Mouse (Mus musculus): ENCODE measurements around the gene Trim24. TPM values are rescaled to one million over a fixed set of nuclear protein-coding genes. Genes with fewer than 3 reads are reported as not detected.
"Not testable (repeated sequence)": the region's sequence is repeated elsewhere in the genome, so short reads cannot be mapped to it uniquely, and the experiment has no call there.

Gene Trim24
- total and polyA plus RNA-seq, 3 experiments: 11.4 to 19.2 TPM; not detected in 1

DNA sequence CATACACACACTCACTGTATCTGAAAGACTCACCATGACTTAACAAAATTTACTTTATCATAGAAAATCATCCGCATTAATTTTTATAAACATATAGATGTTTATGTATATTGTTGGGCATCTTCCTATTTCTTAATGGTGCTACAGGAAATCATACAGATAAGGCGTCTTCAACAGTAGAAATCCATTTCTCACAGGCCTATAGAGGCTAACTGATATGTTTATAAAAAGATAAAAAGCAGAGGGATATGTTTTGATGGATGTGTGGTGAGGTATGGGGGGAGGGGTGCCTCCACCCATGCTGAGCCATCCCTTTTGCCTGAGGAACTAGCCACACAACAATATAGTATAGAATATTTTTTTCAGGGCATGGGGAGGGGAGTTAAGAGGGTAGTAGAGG is 15.2 kb upstream of the Trim24 start (continued):
- TF ChIP-seq HCFC1 (IDR thresholded peaks at IDR 0.05; ENCODE audit: low read depth, low read length): 0 out of 2 replicates have a peak, but pooled peaks have one; percentile 29
- TF ChIP-seq MAZ (IDR thresholded peaks at IDR 0.05; ENCODE audit: low read depth, low read length): no peak
- no peak for TF ChIP-seq MYC (IDR thresholded peaks at IDR 0.05; ENCODE audit: low read depth, low read length)
- no peak for TF ChIP-seq ZMIZ1 (IDR thresholded peaks at IDR 0.05; ENCODE audit: low read depth, low read length)
- TF ChIP-seq ZNF384 (IDR thresholded peaks at IDR 0.05; ENCODE audit: low read depth, low read length): peak; percentile 68
- TF ChIP-seq POLR2A (IDR thresholded peaks at IDR 0.05; ENCODE audit: control insufficient read depth in 1 of 2, insufficient read depth in 1 of 2, low read depth in 1 of 2, low read length in 2 of 2, poor library complexity in 1 of 2): no peak
- TF ChIP-seq MEF2A (IDR thresholded peaks at IDR 0.05; ENCODE audit: extremely low read depth, insufficient replicate concordance, low read depth, low read length, poor library complexity, severe bottlenecking): no peak
- peak; percentile 88 for TF ChIP-seq GATA1 (IDR thresholded peaks at IDR 0.05; ENCODE audit: low read depth, low read length)
- no peak for TF ChIP-seq ZKSCAN1 (IDR thresholded peaks at IDR 0.05; ENCODE audit: low read depth, low read length)

DNA sequence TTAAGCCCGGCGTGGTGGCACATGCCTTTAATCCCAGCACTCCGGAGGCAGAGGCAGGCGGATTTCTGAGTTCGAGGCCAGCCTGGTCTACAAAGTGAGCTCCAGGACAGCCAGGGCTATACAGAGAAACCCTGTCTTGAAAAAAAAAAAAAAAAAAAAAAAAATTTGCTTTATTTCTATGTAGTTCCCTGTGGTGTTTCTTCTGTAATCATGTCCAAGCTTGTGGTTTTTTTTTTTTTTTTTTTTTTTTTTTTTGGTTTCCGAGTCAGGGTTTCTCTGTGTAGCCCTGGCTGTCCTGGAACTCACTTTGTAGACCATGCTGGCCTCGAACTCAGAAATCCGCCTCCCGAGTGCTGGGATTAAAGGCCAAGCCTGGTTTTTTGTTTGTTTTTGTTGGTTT is 14.3 kb upstream of the Trim24 start:
- H3K4me3 ChIP-seq (ENCODE audit: control insufficient read depth in 1 of 2, insufficient read depth in 1 of 2, low read depth in 2 of 2, low read length in 2 of 2); H3K9me3 ChIP-seq (replicated peaks; ENCODE audit: insufficient read depth, low read length); H3K79me2 ChIP-seq (ENCODE audit: control insufficient read depth, insufficient read depth, low read length, poor library complexity); H3K9ac ChIP-seq (ENCODE audit: control insufficient read depth, low read depth, low read length, poor library complexity, severe bottlenecking); H3K27me3 ChIP-seq (ENCODE audit: control insufficient read depth in 1 of 2, insufficient read depth in 2 of 2, low read length in 2 of 2): not testable (repeated sequence)
- 0 out of 4 replicates have a peak, but pooled peaks of 1 of the 2 experiments have one; percentile 8 for TF ChIP-seq EP300 (IDR thresholded peaks at IDR 0.05; ENCODE audit: low read depth in 1 of 2, low read length in 2 of 2)
- peak; percentile 94 for TF ChIP-seq ZNF384 (IDR thresholded peaks at IDR 0.05; ENCODE audit: low read depth, low read length)
- peak; percentile 21 for DNase-seq (ENCODE audit: low read depth, low spot score)
- Histone ChIP-seq H3K27ac (ENCODE audit: control insufficient read depth, low read depth, low read length) (peak overlapping the region; percentile 56), H3K36me3 (ENCODE audit: control insufficient read depth in 1 of 2, insufficient read depth in 2 of 2, low read length in 2 of 2) (peaks cover 0 to 12% of the 10 kb centered on the region in 2 experiments; a peak in 2 of 4 replicates), H3K4me1 (ENCODE audit: control insufficient read depth in 1 of 2, insufficient read depth in 2 of 2, low read length in 2 of 2) (peaks cover 12 to 15% of the 10 kb centered on the region in 2 experiments)

DNA sequence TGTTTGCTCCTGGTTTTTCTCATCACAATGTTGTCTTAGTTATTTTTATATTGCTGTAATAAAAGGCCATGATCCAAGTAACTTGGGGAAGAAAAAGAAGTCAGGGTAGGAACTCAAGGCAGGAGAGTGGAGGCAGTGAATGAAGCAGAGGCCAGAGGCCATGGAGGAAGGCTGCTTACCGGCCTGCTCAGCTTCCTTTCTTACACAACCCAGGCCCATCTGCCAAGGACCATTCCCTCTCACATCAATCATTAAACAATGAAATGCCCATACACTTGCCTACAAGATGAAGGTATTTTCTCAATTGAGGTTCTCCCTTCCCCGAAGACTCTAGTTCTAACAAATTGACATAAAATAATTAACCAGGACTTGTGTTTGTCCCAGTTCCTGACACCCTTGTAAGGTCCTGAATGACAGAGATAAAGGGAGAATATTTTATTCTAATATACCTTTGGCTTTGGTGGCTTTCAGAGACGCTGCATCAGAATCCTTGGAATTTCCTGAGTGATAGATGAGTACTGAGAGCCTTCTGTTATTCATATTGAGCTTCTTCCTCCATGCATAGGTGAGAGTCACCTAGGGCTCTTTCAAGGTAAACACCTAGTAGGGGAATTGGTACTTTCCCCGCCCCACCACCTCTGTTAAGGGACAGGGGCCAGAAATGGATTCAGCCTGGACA is 13.3 kb upstream of the Trim24 start:
- Histone ChIP-seq H3K79me2 (ENCODE audit: control insufficient read depth, insufficient read depth, low read length, poor library complexity) (no peaks in the 10 kb centered on the region), H3K9me3 (replicated peaks; ENCODE audit: insufficient read depth, low read length) (no peaks in the 10 kb centered on the region), H3K27me3 (ENCODE audit: control insufficient read depth in 1 of 2, insufficient read depth in 2 of 2, low read length in 2 of 2) (no peaks in the 10 kb centered on the region), H3K4me1 (ENCODE audit: control insufficient read depth in 1 of 2, insufficient read depth in 2 of 2, low read length in 2 of 2) (peaks cover 12 to 15% of the 10 kb centered on the region in 2 experiments), H3K27ac (ENCODE audit: control insufficient read depth, low read depth, low read length) (no peak overlapping the region), H3K9ac (ENCODE audit: control insufficient read depth, low read depth, low read length, poor library complexity, severe bottlenecking) (no peak overlapping the region), H3K4me3 (ENCODE audit: control insufficient read depth in 1 of 2, insufficient read depth in 1 of 2, low read depth in 2 of 2, low read length in 2 of 2) (no peak overlapping the region), H3K36me3 (ENCODE audit: control insufficient read depth in 1 of 2, insufficient read depth in 2 of 2, low read length in 2 of 2) (peaks cover 0 to 14% of the 10 kb centered on the region in 2 experiments; a peak in 2 of 4 replicates)
- TF ChIP-seq USF1 (IDR thresholded peaks at IDR 0.05; ENCODE audit: low read depth, low read length) (no peak), SIN3A (IDR thresholded peaks at IDR 0.05; ENCODE audit: low read length) (no peak), TCF12 (IDR thresholded peaks at IDR 0.05; ENCODE audit: low read depth, low read length) (no peak), EP300 (IDR thresholded peaks at IDR 0.05; ENCODE audit: low read depth in 1 of 2, low read length in 2 of 2) (no peak), USF2 (IDR thresholded peaks at IDR 0.05; ENCODE audit: borderline replicate concordance in 1 of 2, insufficient read depth in 1 of 2, low read depth in 1 of 2, low read length in 2 of 2) (no peak), CHD2 (IDR thresholded peaks at IDR 0.05; ENCODE audit: low read length) (no peak), POLR2A (IDR thresholded peaks at IDR 0.05; ENCODE audit: control insufficient read depth in 1 of 2, insufficient read depth in 1 of 2, low read depth in 1 of 2, low read length in 2 of 2, poor library complexity in 1 of 2) (no peak), ZC3H11A (IDR thresholded peaks at IDR 0.05; ENCODE audit: low read depth, low read length) (no peak)
- no peak for DNase-seq (ENCODE audit: low read depth, low spot score)

Data from MEL (cell line).